Mouse (Mus musculus): ENCODE measurements around the gene Cacnb3. TPM values are rescaled to one million over a fixed set of nuclear protein-coding genes. Genes with fewer than 3 reads are reported as not detected.

Gene Cacnb3
- polyA plus RNA-seq, 1 experiment = 127 TPM

- H3K36me3 ChIP-seq (ENCODE audit: control insufficient read depth, insufficient read depth, low read length) = no peaks in the 10 kb centered on the region
- H3K4me3 ChIP-seq (ENCODE audit: control insufficient read depth, insufficient read depth, low read length) = no peak overlapping the region
- H3K4me1 ChIP-seq (replicated peaks; ENCODE audit: control insufficient read depth, insufficient read depth, low read length) = peaks cover 33% of the 10 kb centered on the region
- 6% methylated on average over 25 of the region's 25 CpGs for WGBS
- peaks cover 10% of the 10 kb centered on the region; the same call in 1 of the 2 replicates for H3K27me3 ChIP-seq (ENCODE audit: control insufficient read depth, insufficient read depth, low read length)
- DNase-seq = no peak
- TF ChIP-seq POLR2A (IDR thresholded peaks at IDR 0.05; ENCODE audit: control insufficient read depth, extremely low read depth, insufficient read depth, low read length, poor library complexity) (no peak), CTCF (IDR thresholded peaks at IDR 0.05; ENCODE audit: borderline replicate concordance, control insufficient read depth, extremely low read depth, insufficient read depth, low read length, poor library complexity) (no peak)
- no peak overlapping the region for H3K27ac ChIP-seq (ENCODE audit: control insufficient read depth, insufficient read depth, low read length)
Measured at GRCm38 (mm10) chr15:98632107-98632744, 1.6 kb downstream of the Cacnb3 start.

- peaks cover 10% of the 10 kb centered on the region; the same call in 1 of the 2 replicates for H3K27me3 ChIP-seq (ENCODE audit: control insufficient read depth, insufficient read depth, low read length)
- TF ChIP-seq CTCF (IDR thresholded peaks at IDR 0.05; ENCODE audit: borderline replicate concordance, control insufficient read depth, extremely low read depth, insufficient read depth, low read length, poor library complexity) = no peak
- TF ChIP-seq POLR2A (IDR thresholded peaks at IDR 0.05; ENCODE audit: control insufficient read depth, extremely low read depth, insufficient read depth, low read length, poor library complexity) = no peak
- H3K27ac ChIP-seq (ENCODE audit: control insufficient read depth, insufficient read depth, low read length) = no peak overlapping the region
- peaks cover 33% of the 10 kb centered on the region for H3K4me1 ChIP-seq (replicated peaks; ENCODE audit: control insufficient read depth, insufficient read depth, low read length)
- no peak overlapping the region for H3K4me3 ChIP-seq (ENCODE audit: control insufficient read depth, insufficient read depth, low read length)
- no peaks in the 10 kb centered on the region for H3K36me3 ChIP-seq (ENCODE audit: control insufficient read depth, insufficient read depth, low read length)
- 5% methylated on average over 4 of the region's 4 CpGs for WGBS
- DNase-seq = no peak
Measured at GRCm38 (mm10) chr15:98632921-98633320, 2.3 kb downstream of the Cacnb3 start.

- Histone ChIP-seq H3K4me3 (ENCODE audit: control insufficient read depth, insufficient read depth, low read length) (peak overlapping the region; percentile 48), H3K27me3 (ENCODE audit: control insufficient read depth, insufficient read depth, low read length) (peaks cover 10% of the 10 kb centered on the region; the same call in 1 of the 2 replicates), H3K4me1 (replicated peaks; ENCODE audit: control insufficient read depth, insufficient read depth, low read length) (peaks cover 23% of the 10 kb centered on the region), H3K27ac (ENCODE audit: control insufficient read depth, insufficient read depth, low read length) (no peak overlapping the region), H3K36me3 (ENCODE audit: control insufficient read depth, insufficient read depth, low read length) (no peaks in the 10 kb centered on the region)
- WGBS = under 1% methylated on average over 25 of the region's 25 CpGs
- DNase-seq = no peak
- TF ChIP-seq POLR2A (IDR thresholded peaks at IDR 0.05; ENCODE audit: control insufficient read depth, extremely low read depth, insufficient read depth, low read length, poor library complexity) (no peak), CTCF (IDR thresholded peaks at IDR 0.05; ENCODE audit: borderline replicate concordance, control insufficient read depth, extremely low read depth, insufficient read depth, low read length, poor library complexity) (no peak)
Measured at GRCm38 (mm10) chr15:98633822-98634470, 3.3 kb downstream of the Cacnb3 start.

- DNase-seq = peak; percentile 87
- Histone ChIP-seq H3K36me3 (ENCODE audit: control insufficient read depth, insufficient read depth, low read length) (no peaks in the 10 kb centered on the region), H3K27ac (ENCODE audit: control insufficient read depth, insufficient read depth, low read length) (no peak overlapping the region), H3K4me3 (ENCODE audit: control insufficient read depth, insufficient read depth, low read length) (peak overlapping the region; percentile 48), H3K4me1 (replicated peaks; ENCODE audit: control insufficient read depth, insufficient read depth, low read length) (peaks cover 20% of the 10 kb centered on the region), H3K27me3 (ENCODE audit: control insufficient read depth, insufficient read depth, low read length) (peaks cover 10% of the 10 kb centered on the region; the same call in 1 of the 2 replicates)
- TF ChIP-seq POLR2A (IDR thresholded peaks at IDR 0.05; ENCODE audit: control insufficient read depth, extremely low read depth, insufficient read depth, low read length, poor library complexity) (peak; percentile 68), CTCF (IDR thresholded peaks at IDR 0.05; ENCODE audit: borderline replicate concordance, control insufficient read depth, extremely low read depth, insufficient read depth, low read length, poor library complexity) (no peak)
- under 1% methylated on average over 62 of the region's 65 CpGs for WGBS
Measured at GRCm38 (mm10) chr15:98634541-98635081, 4.0 kb downstream of the Cacnb3 start.

DNA sequence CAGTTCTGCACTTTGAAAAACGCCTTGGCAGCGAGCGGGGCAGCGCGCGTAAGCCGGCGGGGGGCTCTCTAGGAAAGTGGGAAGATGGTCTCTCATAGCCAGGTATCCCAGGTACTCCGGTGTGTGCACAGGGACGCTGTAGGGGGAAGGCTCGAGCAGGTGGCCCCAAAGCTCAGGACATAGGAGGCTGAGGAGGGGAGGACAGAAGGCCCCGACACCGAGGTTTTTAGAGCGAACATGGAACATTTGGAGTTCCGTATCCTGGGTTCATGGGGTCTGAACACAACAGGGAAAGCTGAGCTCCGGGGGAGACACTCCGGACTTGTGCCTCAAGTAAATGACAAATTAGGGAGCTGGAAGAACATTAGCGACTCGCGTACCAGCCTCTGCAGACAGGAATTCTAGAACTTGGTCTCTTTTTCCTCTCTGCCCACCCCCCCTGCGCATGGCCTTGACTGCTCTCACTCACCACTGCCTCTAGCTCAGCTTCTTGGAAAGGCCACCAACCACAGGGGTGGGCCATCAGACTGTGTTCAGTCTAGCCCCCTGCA lies 4.7 kb downstream of the Cacnb3 start:
- peak overlapping the region; percentile 40 for H3K4me3 ChIP-seq (ENCODE audit: control insufficient read depth, insufficient read depth, low read length)
- no peaks in the 10 kb centered on the region for H3K36me3 ChIP-seq (ENCODE audit: control insufficient read depth, insufficient read depth, low read length)
- H3K27ac ChIP-seq (ENCODE audit: control insufficient read depth, insufficient read depth, low read length) = no peak overlapping the region
- H3K27me3 ChIP-seq (ENCODE audit: control insufficient read depth, insufficient read depth, low read length) = peaks cover 10% of the 10 kb centered on the region; the same call in 1 of the 2 replicates
- DNase-seq = no peak
- peaks cover 20% of the 10 kb centered on the region for H3K4me1 ChIP-seq (replicated peaks; ENCODE audit: control insufficient read depth, insufficient read depth, low read length)
- WGBS = 10% methylated on average over 21 of the region's 21 CpGs
- no peak for TF ChIP-seq CTCF (IDR thresholded peaks at IDR 0.05; ENCODE audit: borderline replicate concordance, control insufficient read depth, extremely low read depth, insufficient read depth, low read length, poor library complexity)
- no peak for TF ChIP-seq POLR2A (IDR thresholded peaks at IDR 0.05; ENCODE audit: control insufficient read depth, extremely low read depth, insufficient read depth, low read length, poor library complexity)

GRCm38 (mm10) chr15:98636517-98636916 lies 5.9 kb downstream of the Cacnb3 start:
- H3K4me3 ChIP-seq (ENCODE audit: control insufficient read depth, insufficient read depth, low read length) = no peak overlapping the region
- WGBS = 69% methylated on average over 5 of the region's 5 CpGs
- no peak for DNase-seq
- peaks cover 20% of the 10 kb centered on the region for H3K4me1 ChIP-seq (replicated peaks; ENCODE audit: control insufficient read depth, insufficient read depth, low read length)
- TF ChIP-seq POLR2A (IDR thresholded peaks at IDR 0.05; ENCODE audit: control insufficient read depth, extremely low read depth, insufficient read depth, low read length, poor library complexity) (no peak), CTCF (IDR thresholded peaks at IDR 0.05; ENCODE audit: borderline replicate concordance, control insufficient read depth, extremely low read depth, insufficient read depth, low read length, poor library complexity) (no peak)
- no peak overlapping the region for H3K27ac ChIP-seq (ENCODE audit: control insufficient read depth, insufficient read depth, low read length)
- no peaks in the 10 kb centered on the region for H3K36me3 ChIP-seq (ENCODE audit: control insufficient read depth, insufficient read depth, low read length)
- H3K27me3 ChIP-seq (ENCODE audit: control insufficient read depth, insufficient read depth, low read length) = peaks cover 10% of the 10 kb centered on the region; the same call in 1 of the 2 replicates

All from thymus, adult 2 months (tissue).